Mouse (Mus musculus): ENCODE data around the gene Fam110a.
"Not testable (repeated sequence)": the region's sequence is repeated elsewhere in the genome, so short reads cannot be mapped to it uniquely, and the experiment has no call there.

Gene Fam110a

DNA sequence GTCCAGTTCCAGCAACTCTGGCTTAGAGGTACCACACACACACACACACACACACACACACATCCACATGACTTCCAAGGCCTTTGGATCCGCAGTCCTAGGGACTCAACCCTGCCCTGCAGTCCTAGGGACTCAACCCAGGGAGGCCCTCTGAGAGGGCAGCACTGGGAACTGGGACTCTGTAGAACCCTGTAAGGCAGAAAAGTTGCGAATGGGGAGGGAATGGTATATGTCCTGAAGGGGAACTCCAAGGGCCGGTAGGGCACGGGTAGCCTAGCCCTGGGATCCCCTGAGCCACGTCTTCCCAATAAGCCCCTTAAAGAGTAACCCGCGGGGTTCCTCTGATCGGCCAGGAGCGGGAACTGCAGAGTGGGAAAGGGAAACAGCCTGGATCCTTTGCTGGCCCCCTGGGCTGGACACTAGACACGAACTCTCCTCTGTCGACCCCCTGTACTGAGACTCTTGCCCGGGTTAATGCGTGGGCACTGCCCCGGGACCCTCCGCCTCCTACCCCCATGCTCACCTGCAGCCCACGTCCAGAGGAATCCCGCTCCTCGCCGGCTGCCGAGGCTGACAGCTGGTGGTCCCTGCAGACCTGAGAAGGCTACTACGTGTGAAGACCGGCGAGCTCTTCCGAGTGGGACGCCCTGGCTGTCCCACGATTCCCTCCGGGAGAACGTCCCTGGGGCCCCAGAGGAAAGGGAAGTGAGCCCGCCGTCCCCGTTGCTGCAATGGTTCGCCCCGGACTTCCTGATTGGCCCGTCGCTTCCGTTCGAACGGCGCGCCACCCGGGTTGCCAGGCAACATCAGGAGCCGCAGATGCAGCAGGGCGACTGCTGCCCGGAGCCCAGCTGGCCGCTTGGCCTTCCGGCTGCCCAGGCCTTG lies at the start of gene Fam110a:
TSS of gene Fam110a (minus strand) at position 750 of the 885 bp plus-strand sequence.
- peak; percentile 91 for DNase-seq

DNA sequence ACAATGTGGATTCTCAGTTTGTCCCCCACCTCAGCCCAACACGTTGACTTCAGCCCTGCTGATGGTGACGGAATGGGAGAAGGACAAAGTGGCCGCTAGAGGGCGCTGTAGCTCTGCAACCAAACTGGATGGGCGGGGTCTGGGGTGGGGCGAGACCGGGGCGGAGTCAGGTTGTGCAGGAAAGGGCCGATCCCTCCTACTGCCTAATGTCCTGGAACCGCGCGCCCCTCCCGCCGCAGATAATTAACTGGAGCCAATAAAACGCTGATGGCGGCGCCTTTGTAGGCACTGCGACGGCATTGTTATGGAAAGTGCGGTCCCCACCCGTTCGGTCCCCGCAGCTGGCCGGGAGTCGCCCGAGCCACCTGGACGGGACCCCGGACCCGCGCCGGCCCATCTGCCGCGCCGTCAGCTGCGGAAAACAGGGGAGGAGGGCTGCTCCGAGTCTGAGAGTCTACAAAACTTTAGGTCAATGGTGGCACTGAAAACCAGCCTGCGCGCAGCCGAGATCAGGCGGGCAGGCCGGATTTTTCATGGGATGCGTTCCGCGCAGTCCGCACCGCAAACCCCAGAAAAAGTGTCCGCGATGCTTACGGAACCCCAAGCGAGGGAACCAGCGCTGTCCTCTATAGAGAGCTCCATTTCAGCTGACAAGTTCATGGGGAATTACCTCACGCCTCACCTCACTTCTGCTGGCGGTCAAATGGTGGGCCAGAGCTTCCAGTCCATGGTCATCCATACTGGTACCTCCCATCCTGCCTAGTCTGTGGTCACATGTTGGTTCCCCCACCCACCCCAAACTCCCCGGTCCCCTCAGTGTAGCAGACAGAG lies 49.4 kb upstream of the Fam110a start:
- DNase-seq, result peak; percentile 83

DNA sequence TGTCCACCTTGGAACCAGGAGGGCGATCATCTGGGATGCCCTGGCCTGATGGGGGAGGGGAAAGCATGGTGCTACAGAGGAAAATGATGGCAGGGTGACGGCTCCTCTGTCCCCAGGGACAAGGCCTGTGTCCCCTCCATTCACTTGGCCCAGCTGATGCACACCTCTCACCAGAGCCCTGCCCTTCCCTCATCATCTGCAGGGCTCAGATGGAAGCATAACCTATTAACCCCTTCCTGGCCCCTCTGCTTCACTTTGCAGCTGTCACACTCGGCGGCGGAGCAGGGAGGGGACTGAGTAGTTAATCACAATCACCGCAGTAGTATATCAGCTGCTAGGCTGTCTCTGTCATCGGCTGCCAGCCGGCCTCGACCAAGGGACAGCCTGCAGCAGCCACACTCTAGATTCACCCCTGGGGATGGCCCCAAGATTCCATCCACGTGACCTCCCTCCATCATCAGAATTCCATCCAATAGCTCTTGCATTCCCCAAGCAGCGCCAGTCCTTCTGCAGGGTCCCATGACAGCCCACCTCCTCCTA lies 44.9 kb upstream of the Fam110a start:
- no peak for DNase-seq

DNA sequence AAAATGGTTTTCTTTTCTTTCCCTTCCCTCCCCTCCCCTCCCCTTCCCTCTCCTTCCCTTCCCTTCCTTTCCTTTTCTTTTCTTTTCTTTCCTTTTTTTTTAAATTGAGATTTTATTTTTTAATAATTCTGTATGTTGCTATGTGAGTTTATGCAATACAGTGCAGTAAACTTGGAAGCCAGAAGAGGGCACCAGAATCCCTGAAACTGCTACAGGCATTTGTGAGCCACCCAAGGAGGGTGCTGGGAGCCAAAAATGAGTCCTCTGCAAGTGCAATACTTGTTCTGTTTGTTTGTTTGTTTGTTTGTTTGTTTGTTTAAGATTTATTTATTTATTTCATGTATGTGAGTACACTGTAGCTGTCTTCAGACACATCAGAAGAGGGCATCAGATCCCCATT lies 42.0 kb upstream of the Fam110a start:
- DNase-seq, result no peak

DNA sequence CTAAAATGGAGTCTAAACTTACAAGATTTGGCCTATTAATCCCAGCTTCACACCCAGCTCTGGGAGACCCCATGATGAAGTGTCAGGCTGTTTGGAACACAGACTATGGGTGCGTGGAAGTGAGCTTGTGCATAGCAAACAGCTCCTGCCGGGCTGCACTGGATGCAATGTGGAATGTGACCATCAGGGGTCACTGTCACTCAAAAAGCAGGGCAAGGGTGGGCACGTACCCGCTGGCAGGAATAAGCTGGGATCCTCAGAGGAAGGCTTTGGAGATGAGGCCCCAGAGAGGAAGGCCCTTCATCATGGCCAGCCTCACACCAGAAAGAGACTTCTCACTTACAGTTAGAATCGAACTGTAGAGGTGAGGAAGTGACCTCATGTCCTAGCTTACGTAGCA lies 40.2 kb upstream of the Fam110a start:
- DNase-seq, result peak; percentile 22

DNA sequence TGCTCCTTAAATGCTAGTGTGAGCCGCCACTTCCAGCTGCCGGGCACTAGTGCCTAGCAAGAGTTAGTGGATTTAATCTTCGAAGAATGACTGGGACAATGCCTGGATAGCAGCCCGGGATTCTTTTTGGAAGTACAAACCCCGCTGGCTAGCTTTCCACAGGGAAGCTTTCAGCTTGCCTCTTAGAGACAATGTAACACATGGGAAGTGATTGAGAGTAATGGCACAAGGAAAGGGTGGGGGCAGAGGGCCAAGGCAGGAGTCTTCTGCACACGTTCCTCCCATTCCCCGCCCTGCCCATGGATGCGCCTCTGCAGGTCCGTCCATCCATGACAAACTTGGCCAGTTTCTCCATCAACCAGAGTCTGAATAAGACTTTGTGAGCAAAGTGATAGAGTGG lies 36.6 kb upstream of the Fam110a start:
- no peak for DNase-seq

DNA sequence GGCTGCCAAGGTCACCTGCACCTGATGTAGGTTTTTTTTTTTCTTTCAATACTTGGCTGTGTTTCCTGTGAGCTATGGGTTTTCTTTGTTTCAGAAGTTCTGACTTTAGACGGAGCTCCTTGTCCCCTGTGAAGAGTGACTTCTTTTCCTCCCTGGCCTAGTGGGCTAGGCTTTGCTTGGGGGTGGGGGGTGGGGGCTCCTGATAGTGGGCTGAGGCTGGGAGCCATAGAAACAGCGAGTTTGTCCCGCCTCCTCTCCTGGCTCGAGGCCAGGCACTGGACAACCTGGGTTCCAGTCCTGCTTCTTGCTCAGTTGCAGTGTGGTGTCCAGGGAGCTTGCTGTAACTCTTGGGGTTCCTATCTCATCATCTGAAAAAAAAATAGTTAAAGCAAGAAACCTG lies 36.0 kb upstream of the Fam110a start:
- DNase-seq, result no peak

DNA sequence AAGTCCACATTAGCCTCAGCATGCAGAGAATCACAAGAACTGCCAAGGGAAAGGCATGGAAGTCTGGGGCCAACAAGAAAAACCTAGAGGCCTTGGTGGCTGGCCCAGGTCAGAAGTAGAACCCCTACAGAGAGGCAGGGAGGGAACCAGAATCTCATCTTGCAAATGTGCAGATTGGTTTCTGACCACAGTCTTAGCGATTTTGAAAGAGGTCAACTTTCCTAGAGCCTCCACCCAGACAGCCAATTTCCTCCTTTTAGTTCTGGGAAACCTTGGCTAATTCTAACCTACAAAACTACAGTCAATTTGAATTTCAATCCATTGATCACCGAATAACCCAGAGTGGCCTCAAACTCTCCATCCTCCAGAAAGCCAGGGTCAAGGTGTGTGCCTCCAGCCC lies 32.7 kb upstream of the Fam110a start:
- DNase-seq, result no peak

DNA sequence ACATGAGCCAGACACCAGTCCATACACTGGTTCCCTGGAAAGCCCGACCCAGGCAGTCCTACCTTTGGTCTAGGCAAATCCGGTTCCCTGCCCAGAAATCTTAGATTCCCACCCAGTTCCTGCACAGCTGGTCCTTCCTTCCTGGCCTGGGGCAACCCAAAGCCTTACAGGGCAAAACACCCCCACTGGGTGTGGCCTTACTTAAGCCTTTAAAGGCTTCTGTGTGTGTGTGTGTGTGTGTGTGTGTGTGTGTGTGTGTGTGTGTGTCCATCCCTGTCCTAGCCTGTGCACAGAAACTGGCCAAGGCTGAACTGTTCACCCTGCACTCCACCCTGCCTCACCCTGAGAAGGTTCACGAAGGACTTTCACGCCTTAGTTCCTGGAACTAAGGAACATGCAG lies 32.2 kb upstream of the Fam110a start:
- no peak for DNase-seq

DNA sequence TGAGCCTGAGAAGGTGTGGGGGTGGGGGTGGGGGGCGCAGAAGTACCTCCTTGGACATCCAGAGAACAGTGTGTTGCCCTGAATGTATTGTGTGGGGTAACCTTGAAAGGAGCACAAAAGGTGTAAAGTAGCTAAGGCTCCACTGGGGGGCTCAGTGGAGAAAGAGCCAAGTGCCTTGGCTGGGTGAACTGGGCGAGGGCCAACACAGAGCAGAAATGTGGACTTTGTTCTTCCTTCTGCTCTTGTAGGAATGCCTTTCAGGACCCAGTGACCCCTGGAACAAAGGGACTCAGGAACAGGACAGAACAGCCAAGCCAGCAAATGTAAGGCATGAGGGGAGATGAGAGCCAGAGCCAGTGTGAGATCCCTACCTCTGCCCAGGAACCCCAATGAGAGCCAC lies 31.7 kb upstream of the Fam110a start:
- no peak for DNase-seq

DNA sequence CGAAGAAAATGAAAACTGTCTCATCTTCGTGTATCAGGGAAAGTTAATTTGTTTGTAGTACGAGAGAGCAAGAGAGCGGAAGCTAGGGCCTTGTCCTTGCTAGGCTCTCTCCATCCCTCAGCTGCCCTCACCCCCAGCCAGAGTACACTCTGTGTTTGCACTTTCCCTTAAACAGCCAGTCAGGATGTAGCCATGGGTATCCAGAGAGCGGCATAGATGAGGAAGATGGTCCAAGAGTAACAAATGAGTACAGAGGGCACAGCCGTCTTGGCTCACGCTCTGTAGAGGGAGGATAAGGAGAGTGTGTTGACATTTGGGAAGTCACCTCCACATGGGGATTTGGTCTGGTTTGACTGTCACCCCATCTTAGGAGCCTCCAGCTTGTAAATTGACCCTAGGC lies 30.6 kb upstream of the Fam110a start:
- DNase-seq, result no peak

DNA sequence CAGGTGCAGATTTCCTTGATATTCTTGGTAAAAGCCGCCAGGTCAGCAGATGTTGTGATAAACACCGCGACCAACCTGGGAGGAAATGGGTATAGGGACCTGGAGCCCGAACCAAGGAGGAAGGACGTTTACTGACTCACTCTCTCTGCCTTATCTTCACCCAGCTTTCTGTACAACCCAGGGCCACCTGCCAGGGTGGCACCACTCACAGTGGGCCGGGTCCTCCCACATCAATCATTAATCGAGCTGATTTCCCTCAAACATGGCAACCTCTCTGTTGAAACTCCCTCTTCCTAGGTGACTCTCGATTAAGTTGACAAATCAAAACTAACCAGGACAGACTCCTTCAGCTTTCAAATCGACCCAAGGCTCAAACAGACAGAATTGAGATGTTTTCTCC lies 30.2 kb upstream of the Fam110a start:
- no peak for DNase-seq

DNA sequence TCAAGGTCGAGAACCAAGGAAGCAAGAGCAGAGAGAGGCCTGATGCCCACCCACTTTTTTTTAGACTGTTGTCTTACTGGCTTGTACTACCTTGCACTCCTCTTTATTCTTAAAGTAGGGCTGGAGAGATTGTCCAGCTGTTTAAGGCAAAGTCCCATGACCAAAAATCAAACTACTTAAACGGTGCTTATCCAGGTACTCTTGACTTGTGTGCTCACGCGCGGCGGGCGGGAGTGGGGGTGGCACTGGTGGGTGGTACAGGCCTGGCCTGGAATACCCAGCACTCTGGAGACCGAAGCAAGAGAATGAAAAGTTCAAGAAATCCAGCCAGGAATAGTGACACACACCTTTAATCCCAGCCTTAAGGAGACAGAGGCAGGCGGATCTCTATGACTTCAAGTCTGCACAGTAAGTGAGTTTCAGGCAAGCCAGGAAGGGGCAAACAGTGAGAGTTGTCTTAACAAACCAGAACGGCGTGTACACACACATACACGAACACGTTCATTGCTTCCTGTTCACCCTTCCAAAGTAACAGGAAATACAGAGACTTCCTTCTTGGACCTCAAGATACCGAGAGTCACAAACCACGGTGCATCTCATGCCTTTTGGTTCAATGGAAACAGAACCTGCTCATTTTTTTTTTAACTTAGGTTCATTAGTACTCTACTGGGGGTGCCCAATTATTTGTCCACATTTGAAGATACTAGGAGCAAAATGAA lies 29.2 kb upstream of the Fam110a start:
- no peak for DNase-seq

DNA sequence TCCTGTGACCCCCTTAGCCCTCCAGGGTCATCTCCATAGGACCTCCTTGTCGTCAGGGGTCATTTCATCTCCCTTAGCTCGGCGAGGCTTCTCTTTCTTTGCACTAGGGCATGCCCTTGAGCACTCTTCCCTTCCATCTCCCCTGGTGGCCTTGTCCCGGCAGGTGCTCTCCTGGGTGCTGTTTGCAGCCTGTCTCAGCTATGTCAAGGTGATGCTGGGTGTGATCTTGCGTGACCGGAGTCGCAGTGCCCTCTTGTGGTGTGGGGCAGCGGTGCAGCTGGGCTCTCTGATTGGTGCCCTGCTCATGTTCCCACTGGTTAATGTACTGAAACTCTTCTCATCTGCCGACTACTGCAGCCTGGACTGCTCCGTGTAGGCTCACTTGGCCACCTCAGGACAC lies 27.8 kb upstream of the Fam110a start:
- no peak for DNase-seq

DNA sequence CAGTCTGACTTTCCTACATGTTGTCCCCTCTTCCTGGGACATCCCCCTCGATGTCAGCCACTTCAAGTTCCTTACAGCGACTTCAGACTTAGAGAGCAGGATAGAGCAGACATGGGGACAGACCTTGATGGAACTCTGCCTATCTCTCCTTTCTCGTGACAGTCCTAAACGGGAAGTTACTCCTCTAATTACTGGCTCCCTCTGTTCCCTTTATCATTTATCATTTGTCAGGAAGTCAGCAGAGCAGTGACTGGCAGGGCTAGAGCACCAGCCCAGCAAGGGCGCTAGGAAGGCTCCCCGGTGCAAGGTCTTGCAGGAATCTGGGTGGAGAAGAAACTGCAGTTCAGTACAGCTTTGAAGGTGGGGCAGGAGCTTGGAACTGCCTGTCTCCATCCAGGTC lies 22.5 kb upstream of the Fam110a start:
- no peak for DNase-seq

DNA sequence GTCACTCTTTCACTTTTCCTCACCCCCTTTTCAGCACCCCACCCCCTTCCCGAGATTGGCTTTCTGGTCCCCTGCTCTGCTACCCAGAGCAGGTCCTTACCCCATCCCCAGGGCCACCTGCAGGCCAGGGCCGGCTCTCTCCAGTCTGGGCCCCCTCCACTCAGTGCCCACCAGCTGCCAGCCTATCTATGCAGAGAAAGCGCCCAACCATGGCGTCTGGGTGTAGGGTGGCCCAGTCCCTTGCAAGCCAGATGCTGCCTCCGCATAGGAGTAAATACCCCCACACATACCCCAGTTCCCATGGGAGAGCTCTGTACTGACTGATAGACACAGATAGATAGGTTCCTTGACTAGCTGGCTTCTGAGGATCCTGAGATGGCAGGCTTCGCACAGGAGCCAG lies 20.7 kb upstream of the Fam110a start:
- DNase-seq, result no peak

DNA sequence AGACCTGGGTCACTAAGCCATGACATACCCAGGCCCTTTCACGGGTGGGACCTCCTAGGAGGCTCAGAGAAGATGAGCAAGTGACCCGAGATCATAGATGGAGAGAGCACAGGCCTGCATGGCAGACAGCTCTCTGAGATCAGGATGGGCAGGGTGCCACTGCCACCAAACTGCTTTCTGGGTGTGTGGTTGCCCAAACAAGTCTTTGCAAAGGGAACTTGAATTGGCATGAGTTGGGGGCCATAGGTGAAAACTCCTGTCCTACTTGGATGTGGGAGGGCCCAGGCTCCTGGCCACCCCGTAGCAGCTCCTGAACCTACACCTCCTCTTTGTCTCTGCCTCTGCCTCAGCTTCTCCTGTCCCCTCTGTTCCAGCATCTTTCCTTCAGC lies 20.3 kb upstream of the Fam110a start:
- no peak for DNase-seq

DNA sequence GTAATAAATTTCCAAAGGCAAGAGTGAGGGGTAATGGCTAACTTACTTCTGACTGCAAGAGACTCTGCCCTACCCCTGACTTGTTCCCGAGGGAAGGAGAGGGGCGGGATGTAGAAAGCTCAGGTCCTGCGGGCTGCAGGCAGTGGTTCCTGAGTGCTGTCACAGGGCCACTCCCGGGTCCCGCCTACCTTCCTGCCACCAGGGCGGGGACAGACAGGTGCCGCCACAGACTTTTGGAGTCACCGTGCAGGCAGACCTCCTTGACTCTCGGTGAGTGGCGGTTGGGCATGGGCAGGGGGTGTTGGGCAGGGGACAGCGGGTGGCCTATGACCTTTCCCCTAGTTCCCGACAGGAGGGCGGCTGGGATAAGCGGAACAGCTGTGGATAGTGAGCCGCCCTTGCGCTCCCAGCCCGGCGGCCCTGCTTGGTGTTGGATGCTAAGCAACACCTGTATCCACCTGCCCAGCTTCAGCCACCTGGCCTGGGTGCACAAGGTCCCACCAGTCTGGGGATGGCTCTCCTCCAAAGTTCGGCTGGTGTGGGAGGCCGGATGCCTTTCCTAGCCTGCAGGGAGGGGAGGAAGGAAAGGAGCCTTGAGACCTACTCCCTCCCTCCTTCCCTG lies 19.8 kb upstream of the Fam110a start:
- no peak for DNase-seq

DNA sequence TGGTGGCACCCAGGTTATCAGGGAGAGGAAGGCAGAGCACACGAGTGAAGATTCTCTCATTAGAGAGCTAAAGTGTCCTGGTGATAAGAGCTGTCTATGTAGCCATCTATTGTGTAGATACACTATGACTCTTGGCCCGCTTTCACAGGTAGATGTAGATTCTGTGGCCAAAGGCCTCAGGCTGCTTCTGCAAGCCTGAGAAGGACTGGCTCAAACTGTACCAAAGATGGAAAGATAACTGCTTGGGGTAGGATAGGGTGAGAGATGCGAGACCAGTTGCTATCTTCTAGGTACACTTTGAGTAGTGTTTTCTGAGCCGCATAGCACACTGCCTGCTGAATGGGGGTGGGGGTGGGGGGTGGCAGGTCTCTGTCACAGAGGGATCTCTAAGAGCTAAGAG lies 18.9 kb upstream of the Fam110a start:
- DNase-seq, result no peak

DNA sequence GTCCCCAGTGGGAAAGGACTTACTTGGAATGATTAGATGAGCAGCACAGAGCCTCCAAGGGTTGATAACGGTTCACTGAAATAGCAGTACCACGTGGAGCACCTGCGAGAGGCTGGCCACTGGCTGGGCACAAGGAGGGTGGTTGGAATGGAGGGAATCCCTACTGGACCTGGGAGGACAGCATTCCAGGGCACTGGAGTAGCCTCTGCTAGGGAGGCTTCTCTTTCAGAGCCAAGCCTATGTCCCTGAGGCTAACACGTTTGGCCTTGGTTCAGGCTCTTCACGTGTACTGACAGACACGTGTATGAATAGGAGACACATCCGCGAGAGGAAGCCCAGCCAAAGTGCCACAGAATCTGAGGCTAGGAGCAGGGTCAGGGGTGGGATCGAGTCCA lies 18.5 kb upstream of the Fam110a start:
- DNase-seq, result no peak

DNA sequence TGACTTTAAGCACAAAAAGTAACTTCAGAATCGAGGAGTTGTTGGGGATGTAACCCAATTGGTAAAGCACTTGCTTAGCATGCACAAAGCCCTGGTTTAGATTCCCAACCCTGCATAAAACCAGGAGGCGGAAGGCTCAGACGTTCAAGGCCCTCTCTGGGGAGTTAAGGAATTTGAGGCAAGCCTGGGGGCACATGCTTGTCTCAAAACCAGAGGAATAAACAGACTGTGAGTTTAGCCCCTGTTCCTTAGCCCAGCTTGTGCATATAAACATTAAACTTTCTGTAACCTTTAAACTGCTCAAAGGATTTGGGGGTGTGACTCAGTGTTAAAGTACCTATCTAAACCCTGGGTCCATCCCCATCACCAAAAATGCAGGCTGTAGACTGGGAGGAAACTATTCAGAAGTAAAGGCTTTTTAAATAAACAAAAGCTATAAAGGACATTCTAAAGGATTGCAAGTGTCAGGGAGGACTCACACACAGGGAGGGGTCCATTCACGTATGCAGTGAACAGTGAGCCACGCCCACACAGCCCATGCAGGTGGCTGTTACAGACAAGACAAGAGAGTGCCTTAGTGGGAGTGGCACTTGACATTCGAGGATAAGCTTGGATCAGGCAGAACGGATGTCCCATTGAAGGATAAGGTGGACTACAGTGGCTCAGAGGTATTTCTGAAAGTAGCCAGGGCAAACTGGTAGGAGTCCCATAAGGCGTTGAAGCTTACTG lies 17.9 kb upstream of the Fam110a start:
- no peak for DNase-seq

DNA sequence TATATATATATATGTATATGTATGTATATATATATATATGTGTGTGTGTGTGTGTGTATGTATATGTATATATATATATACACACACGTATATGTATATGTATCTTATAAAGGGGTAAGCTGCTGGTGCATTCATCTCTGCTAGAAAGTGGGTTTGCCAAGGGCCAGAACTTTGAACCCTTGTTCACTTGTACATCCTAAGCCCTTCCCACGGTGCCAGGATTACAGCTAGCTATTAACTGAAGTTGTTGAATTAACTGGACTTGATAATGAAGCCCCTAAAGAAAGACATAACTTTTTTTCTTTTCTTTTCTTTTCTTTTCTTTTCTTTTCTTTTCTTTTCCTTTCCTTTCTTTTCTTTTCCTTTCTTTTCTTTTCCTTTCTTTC lies 17.2 kb upstream of the Fam110a start:
- not testable (repeated sequence) for DNase-seq
